Mouse (Mus musculus): ENCODE data around the gene Cds2. TPM values are rescaled to one million over a fixed set of nuclear protein-coding genes. Genes with fewer than 3 reads are reported as not detected.

Cds2 gene
- total and polyA plus RNA-seq, 2 experiments = 41.6 to 48.1 TPM

DNA sequence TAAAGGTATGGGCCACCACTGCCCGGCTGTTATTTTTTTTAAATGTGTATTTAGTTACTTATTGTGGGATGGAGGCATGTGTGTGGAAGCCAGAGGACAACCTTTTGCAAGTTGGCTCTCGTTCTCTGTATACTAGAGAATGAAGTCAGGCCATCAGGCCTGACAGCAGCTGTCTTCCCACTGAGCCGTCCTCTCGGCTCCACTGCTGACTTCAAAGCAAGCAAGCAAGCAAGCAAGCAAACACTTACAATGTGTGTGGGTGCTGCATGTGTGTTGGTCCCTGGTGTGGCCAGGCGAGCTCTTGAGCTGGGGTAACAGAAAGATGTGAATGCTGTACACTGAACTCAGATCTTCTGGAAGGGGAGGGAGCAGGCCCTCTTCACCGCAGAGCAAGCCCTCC lies 27.9 kb downstream of the Cds2 start:
- peak; percentile 26 for DNase-seq (ENCODE audit: extremely low read depth, low read depth, low spot score)
- Histone ChIP-seq H3K79me2 (ENCODE audit: control insufficient read depth, insufficient read depth, low read length) (peaks cover 31% of the 10 kb centered on the region; the same call in 1 of the 2 replicates), H3K27me3 (ENCODE audit: control insufficient read depth, insufficient read depth, low read length) (no peaks in the 10 kb centered on the region), H3K4me1 (ENCODE audit: control insufficient read depth, insufficient read depth, low read length) (peaks cover 12% of the 10 kb centered on the region), H3K27ac (replicated peaks; ENCODE audit: insufficient read depth, low read depth, low read length) (no peak overlapping the region), H3K4me3 (ENCODE audit: insufficient read depth, low read depth, low read length) (no peak overlapping the region), H3K9ac (ENCODE audit: low read depth, low read length) (no peak overlapping the region), H3K36me3 (ENCODE audit: control insufficient read depth, insufficient read depth, low read length) (peaks cover 19% of the 10 kb centered on the region)
- WGBS = 44% methylated on average over 6 of the region's 6 CpGs
- no peak for TF ChIP-seq POLR2A (IDR thresholded peaks at IDR 0.05; ENCODE audit: extremely low read depth, insufficient read depth, low read length)
- no peak for TF ChIP-seq CTCF (IDR thresholded peaks at IDR 0.05; ENCODE audit: low read depth, low read length)

DNA sequence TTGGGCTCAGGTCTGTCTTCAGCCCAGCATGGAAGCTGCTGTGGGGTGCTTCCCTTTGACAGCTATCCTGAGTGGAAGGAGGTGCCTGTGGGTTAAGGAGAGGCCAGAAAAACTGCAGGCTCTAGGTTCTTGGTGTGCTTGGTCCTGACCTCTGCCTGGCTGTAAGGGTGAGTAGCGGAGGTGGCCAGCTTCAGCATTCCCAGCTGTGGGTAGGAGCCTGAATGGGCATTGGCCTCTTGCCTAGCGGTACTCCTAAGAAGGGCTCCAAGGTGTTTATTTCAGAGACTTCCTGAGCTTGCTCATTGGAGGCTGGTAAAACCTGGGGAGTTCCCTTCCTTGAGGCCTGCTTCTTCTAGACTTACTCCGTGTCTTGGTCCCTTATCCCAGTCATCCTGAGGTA lies 28.3 kb downstream of the Cds2 start:
- WGBS = 83% methylated on average over 3 of the region's 3 CpGs
- TF ChIP-seq POLR2A (IDR thresholded peaks at IDR 0.05; ENCODE audit: extremely low read depth, insufficient read depth, low read length) (no peak), CTCF (IDR thresholded peaks at IDR 0.05; ENCODE audit: low read depth, low read length) (no peak)
- no peak for DNase-seq (ENCODE audit: extremely low read depth, low read depth, low spot score)
- Histone ChIP-seq H3K27ac (replicated peaks; ENCODE audit: insufficient read depth, low read depth, low read length) (no peak overlapping the region), H3K4me1 (ENCODE audit: control insufficient read depth, insufficient read depth, low read length) (peaks cover 12% of the 10 kb centered on the region), H3K9ac (ENCODE audit: low read depth, low read length) (no peak overlapping the region), H3K27me3 (ENCODE audit: control insufficient read depth, insufficient read depth, low read length) (no peaks in the 10 kb centered on the region), H3K36me3 (ENCODE audit: control insufficient read depth, insufficient read depth, low read length) (peaks cover 21% of the 10 kb centered on the region), H3K79me2 (ENCODE audit: control insufficient read depth, insufficient read depth, low read length) (peaks cover 31% of the 10 kb centered on the region; the same call in 1 of the 2 replicates), H3K4me3 (ENCODE audit: insufficient read depth, low read depth, low read length) (no peak overlapping the region)

DNA sequence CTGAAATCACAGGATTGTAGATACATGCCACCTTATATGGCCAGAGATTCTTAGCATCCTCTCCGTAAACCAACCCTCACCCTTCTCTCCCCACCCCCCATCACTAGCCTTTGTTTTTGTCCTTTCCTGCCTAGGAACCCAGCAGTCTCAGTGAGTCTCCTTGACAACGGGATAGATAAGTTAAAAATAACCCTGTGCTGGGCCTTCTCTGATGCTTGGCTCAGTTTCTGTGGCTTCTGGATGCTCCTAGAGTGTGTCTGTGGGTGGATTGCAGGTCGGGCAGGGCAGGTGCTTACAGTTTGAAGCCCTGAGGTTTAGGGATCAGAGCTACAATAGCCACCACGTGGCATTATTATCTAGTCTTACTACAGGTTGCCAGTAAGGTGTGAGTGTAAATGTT lies 29.1 kb downstream of the Cds2 start:
- TF ChIP-seq CTCF (IDR thresholded peaks at IDR 0.05; ENCODE audit: low read depth, low read length) (no peak), POLR2A (IDR thresholded peaks at IDR 0.05; ENCODE audit: extremely low read depth, insufficient read depth, low read length) (no peak)
- no peak for DNase-seq (ENCODE audit: extremely low read depth, low read depth, low spot score)
- peaks cover 31% of the 10 kb centered on the region; the same call in 1 of the 2 replicates for H3K79me2 ChIP-seq (ENCODE audit: control insufficient read depth, insufficient read depth, low read length)
- H3K4me1 ChIP-seq (ENCODE audit: control insufficient read depth, insufficient read depth, low read length) = peaks cover 12% of the 10 kb centered on the region
- no peaks in the 10 kb centered on the region for H3K27me3 ChIP-seq (ENCODE audit: control insufficient read depth, insufficient read depth, low read length)
- H3K9ac ChIP-seq (ENCODE audit: low read depth, low read length) = no peak overlapping the region
- no peak overlapping the region for H3K4me3 ChIP-seq (ENCODE audit: insufficient read depth, low read depth, low read length)
- no peak overlapping the region for H3K27ac ChIP-seq (replicated peaks; ENCODE audit: insufficient read depth, low read depth, low read length)
- WGBS = 56% methylated on average over 4 of the region's 4 CpGs
- peaks cover 21% of the 10 kb centered on the region for H3K36me3 ChIP-seq (ENCODE audit: control insufficient read depth, insufficient read depth, low read length)

DNA sequence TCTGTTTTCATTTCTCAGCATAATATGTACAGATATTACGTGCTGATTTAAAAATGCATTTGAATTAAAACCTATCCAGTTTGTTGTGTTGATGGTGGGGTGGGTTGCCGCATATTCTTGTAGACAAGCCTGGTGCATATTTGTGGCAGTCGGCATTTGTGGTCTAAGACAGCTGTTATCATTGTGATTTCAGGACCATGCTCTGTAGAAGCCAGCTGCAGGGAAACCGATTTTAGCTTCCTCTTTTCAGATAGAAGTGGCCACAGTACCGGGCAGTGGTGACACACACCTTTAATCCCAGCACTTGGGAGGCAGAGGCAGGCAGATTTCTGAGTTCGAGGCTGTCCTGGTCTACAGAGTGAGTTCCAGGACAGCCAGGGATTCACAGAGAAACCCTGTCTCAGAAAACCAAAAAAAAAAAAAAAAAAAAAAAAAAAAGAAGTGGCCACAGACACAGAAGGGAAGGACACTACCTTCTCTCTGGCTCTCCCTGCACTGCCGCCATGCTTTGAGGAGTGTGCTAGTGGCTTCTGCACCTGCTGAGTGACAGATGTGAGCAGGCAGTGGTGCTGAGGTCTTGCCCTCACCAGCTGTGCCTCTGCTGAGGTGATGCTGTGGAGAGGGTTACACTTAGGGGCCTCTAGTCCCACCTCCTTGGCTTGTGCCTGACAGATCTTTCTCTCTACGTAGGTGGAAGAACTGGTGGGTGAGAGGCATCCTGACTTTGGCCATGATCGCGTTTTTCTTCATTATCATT lies 30.9 kb downstream of the Cds2 start:
- Histone ChIP-seq H3K27me3 (ENCODE audit: control insufficient read depth, insufficient read depth, low read length) (no peaks in the 10 kb centered on the region), H3K36me3 (ENCODE audit: control insufficient read depth, insufficient read depth, low read length) (peaks cover 34% of the 10 kb centered on the region), H3K4me1 (ENCODE audit: control insufficient read depth, insufficient read depth, low read length) (peaks cover 12% of the 10 kb centered on the region), H3K27ac (replicated peaks; ENCODE audit: insufficient read depth, low read depth, low read length) (no peak overlapping the region), H3K4me3 (ENCODE audit: insufficient read depth, low read depth, low read length) (no peak overlapping the region), H3K9ac (ENCODE audit: low read depth, low read length) (no peak overlapping the region), H3K79me2 (ENCODE audit: control insufficient read depth, insufficient read depth, low read length) (peaks cover 28% of the 10 kb centered on the region; the same call in 1 of the 2 replicates)
- 92% methylated on average over 10 of the region's 10 CpGs for WGBS
- DNase-seq (ENCODE audit: extremely low read depth, low read depth, low spot score) = no peak
- TF ChIP-seq CTCF (IDR thresholded peaks at IDR 0.05; ENCODE audit: low read depth, low read length) = no peak
- no peak for TF ChIP-seq POLR2A (IDR thresholded peaks at IDR 0.05; ENCODE audit: extremely low read depth, insufficient read depth, low read length)

DNA sequence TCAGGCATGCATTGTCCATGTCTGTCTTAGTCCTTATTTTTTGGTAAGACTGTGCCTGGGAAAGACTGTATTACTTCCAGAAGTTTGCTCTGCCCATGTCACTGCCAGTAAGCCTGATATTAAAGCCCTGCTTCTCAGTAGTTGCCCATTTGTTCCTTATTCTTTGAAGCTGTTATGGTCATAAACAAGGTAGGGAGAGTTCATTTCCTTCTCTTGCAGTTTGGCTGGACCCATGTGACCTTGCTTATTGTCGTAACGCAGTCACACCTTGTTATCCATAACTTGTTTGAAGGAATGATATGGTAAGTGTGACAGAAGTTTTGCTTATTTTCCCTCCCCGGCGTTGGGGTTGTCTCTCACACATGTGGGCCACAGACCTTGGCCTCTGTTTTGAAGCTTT lies 35.3 kb downstream of the Cds2 start:
- 96% methylated on average over 4 of the region's 4 CpGs for WGBS
- TF ChIP-seq CTCF (IDR thresholded peaks at IDR 0.05; ENCODE audit: low read depth, low read length) (no peak), POLR2A (IDR thresholded peaks at IDR 0.05; ENCODE audit: extremely low read depth, insufficient read depth, low read length) (no peak)
- Histone ChIP-seq H3K27ac (replicated peaks; ENCODE audit: insufficient read depth, low read depth, low read length) (no peak overlapping the region), H3K9ac (ENCODE audit: low read depth, low read length) (no peak overlapping the region), H3K27me3 (ENCODE audit: control insufficient read depth, insufficient read depth, low read length) (no peaks in the 10 kb centered on the region), H3K4me1 (ENCODE audit: control insufficient read depth, insufficient read depth, low read length) (no peaks in the 10 kb centered on the region), H3K36me3 (ENCODE audit: control insufficient read depth, insufficient read depth, low read length) (peaks cover 59% of the 10 kb centered on the region), H3K79me2 (ENCODE audit: control insufficient read depth, insufficient read depth, low read length) (peaks cover 7% of the 10 kb centered on the region; the same call in 1 of the 2 replicates), H3K4me3 (ENCODE audit: insufficient read depth, low read depth, low read length) (no peak overlapping the region)
- DNase-seq (ENCODE audit: extremely low read depth, low read depth, low spot score) = no peak

DNA sequence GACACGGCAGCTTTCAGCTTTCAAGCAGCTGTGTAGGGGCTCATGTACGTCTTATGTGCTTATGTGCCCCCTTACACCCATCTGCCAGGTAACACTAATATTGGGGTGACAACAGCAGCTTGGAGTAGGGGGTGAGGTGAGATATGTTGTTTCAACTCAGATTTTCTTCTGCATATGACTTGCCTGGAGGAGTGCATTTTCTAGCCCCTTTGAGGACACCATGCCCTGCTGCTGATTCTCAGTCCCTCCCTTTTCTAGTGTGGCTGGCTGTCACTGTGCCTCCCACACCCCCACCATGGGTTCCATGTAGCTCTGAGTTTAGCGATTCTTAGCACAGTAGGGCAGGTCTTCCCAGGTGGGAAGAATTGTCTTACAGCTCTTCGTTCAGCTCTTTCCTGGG lies 38.5 kb downstream of the Cds2 start:
- Histone ChIP-seq H3K36me3 (ENCODE audit: control insufficient read depth, insufficient read depth, low read length) (peaks cover 58% of the 10 kb centered on the region), H3K27me3 (ENCODE audit: control insufficient read depth, insufficient read depth, low read length) (no peaks in the 10 kb centered on the region), H3K79me2 (ENCODE audit: control insufficient read depth, insufficient read depth, low read length) (no peaks in the 10 kb centered on the region), H3K27ac (replicated peaks; ENCODE audit: insufficient read depth, low read depth, low read length) (no peak overlapping the region), H3K4me3 (ENCODE audit: insufficient read depth, low read depth, low read length) (no peak overlapping the region), H3K9ac (ENCODE audit: low read depth, low read length) (no peak overlapping the region), H3K4me1 (ENCODE audit: control insufficient read depth, insufficient read depth, low read length) (no peaks in the 10 kb centered on the region)
- TF ChIP-seq POLR2A (IDR thresholded peaks at IDR 0.05; ENCODE audit: extremely low read depth, insufficient read depth, low read length) = no peak
- no peak for TF ChIP-seq CTCF (IDR thresholded peaks at IDR 0.05; ENCODE audit: low read depth, low read length)
- DNase-seq (ENCODE audit: extremely low read depth, low read depth, low spot score) = no peak
- WGBS = 95% methylated on average over 4 of the region's 4 CpGs
